Mouse (Mus musculus): ENCODE measurements around the gene Mvd. TPM values are rescaled to one million over a fixed set of nuclear protein-coding genes. Genes with fewer than 3 reads are reported as not detected.

The Mvd gene
- 18.9 TPM for polyA plus RNA-seq (2014; fragmentation: Illumina TruSeq; extraction: RNeasy Lipid Tissue Mini Kit (QIAGEN cat#74804); ENCODE audit: low read depth, low replicate concordance)

GRCm38 (mm10) chr8:122443262-122444006, at the start of gene Mvd:
Mvd (minus strand) TSS chr8:122443422.

GRCm38 (mm10) chr8:122475580-122476320, 32.5 kb upstream of the Mvd start, which contains the start of the genes Rnf166 and Ctu2:
Rnf166 (minus strand) TSS chr8:122476064.
Ctu2 (plus strand) TSS chr8:122476143.

GRCm38 (mm10) chr8:122460524-122461472, 17.6 kb upstream of the Mvd start, which contains the start of gene Snai3:
Snai3 (minus strand) TSS chr8:122460733.

GRCm38 (mm10) chr8:122432443-122433268, 10.6 kb downstream of the Mvd start, which contains the start of gene Cyba:
Cyba (minus strand) TSS chr8:122432930.

GRCm38 (mm10) chr8:122421376-122422070, 21.7 kb downstream of the Mvd start, which contains the start of gene Il17c:
Il17c (plus strand) TSS chr8:122422020.

Other genes starting within 250 kb of the Mvd start
- gene Zfpm1, start 161.3 kb downstream of the Mvd start, polyA plus RNA-seq (2014; fragmentation: Illumina TruSeq; extraction: RNeasy Lipid Tissue Mini Kit (QIAGEN cat#74804); ENCODE audit: low read depth, low replicate concordance), result 13.1 TPM
- gene Trhr2, start 82.7 kb downstream of the Mvd start, polyA plus RNA-seq (2014; fragmentation: Illumina TruSeq; extraction: RNeasy Lipid Tissue Mini Kit (QIAGEN cat#74804); ENCODE audit: low read depth, low replicate concordance), result not detected
- 28.3 TPM for gene Zc3h18, start 66.8 kb downstream of the Mvd start, polyA plus RNA-seq (2014; fragmentation: Illumina TruSeq; extraction: RNeasy Lipid Tissue Mini Kit (QIAGEN cat#74804); ENCODE audit: low read depth, low replicate concordance)
- not detected for gene Il17c, start 21.4 kb downstream of the Mvd start, polyA plus RNA-seq (2014; fragmentation: Illumina TruSeq; extraction: RNeasy Lipid Tissue Mini Kit (QIAGEN cat#74804); ENCODE audit: low read depth, low replicate concordance)
- 74.7 TPM for gene Cyba, start 10.5 kb downstream of the Mvd start, polyA plus RNA-seq (2014; fragmentation: Illumina TruSeq; extraction: RNeasy Lipid Tissue Mini Kit (QIAGEN cat#74804); ENCODE audit: low read depth, low replicate concordance)
- gene Snai3, start 17.3 kb upstream of the Mvd start, polyA plus RNA-seq (2014; fragmentation: Illumina TruSeq; extraction: RNeasy Lipid Tissue Mini Kit (QIAGEN cat#74804); ENCODE audit: low read depth, low replicate concordance), result 0.99 TPM
- gene Rnf166, start 32.6 kb upstream of the Mvd start, polyA plus RNA-seq (2014; fragmentation: Illumina TruSeq; extraction: RNeasy Lipid Tissue Mini Kit (QIAGEN cat#74804); ENCODE audit: low read depth, low replicate concordance), result 31.9 TPM
- gene Ctu2, start 32.7 kb upstream of the Mvd start, polyA plus RNA-seq (2014; fragmentation: Illumina TruSeq; extraction: RNeasy Lipid Tissue Mini Kit (QIAGEN cat#74804); ENCODE audit: low read depth, low replicate concordance), result 14.8 TPM
- 60.3 TPM for gene Piezo1, start 107.9 kb upstream of the Mvd start, polyA plus RNA-seq (2014; fragmentation: Illumina TruSeq; extraction: RNeasy Lipid Tissue Mini Kit (QIAGEN cat#74804); ENCODE audit: low read depth, low replicate concordance)
- gene Cdt1, start 124.6 kb upstream of the Mvd start, polyA plus RNA-seq (2014; fragmentation: Illumina TruSeq; extraction: RNeasy Lipid Tissue Mini Kit (QIAGEN cat#74804); ENCODE audit: low read depth, low replicate concordance), result 2.5 TPM
- 31.6 TPM for gene Aprt, start 133.5 kb upstream of the Mvd start, polyA plus RNA-seq (2014; fragmentation: Illumina TruSeq; extraction: RNeasy Lipid Tissue Mini Kit (QIAGEN cat#74804); ENCODE audit: low read depth, low replicate concordance)
- gene Galns, start 168.0 kb upstream of the Mvd start, polyA plus RNA-seq (2014; fragmentation: Illumina TruSeq; extraction: RNeasy Lipid Tissue Mini Kit (QIAGEN cat#74804); ENCODE audit: low read depth, low replicate concordance), result 16.0 TPM
- gene Trappc2l, start 168.2 kb upstream of the Mvd start, polyA plus RNA-seq (2014; fragmentation: Illumina TruSeq; extraction: RNeasy Lipid Tissue Mini Kit (QIAGEN cat#74804); ENCODE audit: low read depth, low replicate concordance), result 46.1 TPM
- not detected for gene Pabpn1l, start 179.3 kb upstream of the Mvd start, polyA plus RNA-seq (2014; fragmentation: Illumina TruSeq; extraction: RNeasy Lipid Tissue Mini Kit (QIAGEN cat#74804); ENCODE audit: low read depth, low replicate concordance)